Mouse (Mus musculus): ENCODE results near the gene Enox1.

The Enox1 gene

DNA sequence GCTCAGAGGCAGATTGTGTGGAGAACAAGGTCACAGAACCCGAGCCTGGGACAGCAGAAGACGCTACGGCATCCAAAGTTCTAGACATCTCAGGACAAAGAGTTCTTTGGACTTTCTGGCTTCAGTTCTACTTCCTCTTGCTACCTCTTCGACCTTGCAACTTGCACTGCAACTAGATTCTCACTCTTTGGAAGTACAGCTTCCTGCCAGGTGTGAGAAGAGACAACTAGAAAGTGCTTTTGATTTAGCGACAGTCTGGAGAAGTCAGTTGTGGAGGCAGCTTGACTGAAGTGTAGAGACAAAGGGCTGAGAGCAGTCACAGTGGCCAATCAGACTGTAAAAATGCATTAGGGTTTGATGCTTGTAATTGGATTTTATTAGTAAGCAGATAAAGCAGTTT is 256.5 kb downstream of the Enox1 start:
- no peak for TF ChIP-seq GATA4 (IDR thresholded peaks at IDR 0.05; ENCODE audit: insufficient replicate concordance, low read length)

- no peak for TF ChIP-seq GATA4 (IDR thresholded peaks at IDR 0.05; ENCODE audit: insufficient replicate concordance, low read length)
Observed at GRCm38 (mm10) chr14:77416358-77416757, 259.8 kb downstream of the Enox1 start.

DNA sequence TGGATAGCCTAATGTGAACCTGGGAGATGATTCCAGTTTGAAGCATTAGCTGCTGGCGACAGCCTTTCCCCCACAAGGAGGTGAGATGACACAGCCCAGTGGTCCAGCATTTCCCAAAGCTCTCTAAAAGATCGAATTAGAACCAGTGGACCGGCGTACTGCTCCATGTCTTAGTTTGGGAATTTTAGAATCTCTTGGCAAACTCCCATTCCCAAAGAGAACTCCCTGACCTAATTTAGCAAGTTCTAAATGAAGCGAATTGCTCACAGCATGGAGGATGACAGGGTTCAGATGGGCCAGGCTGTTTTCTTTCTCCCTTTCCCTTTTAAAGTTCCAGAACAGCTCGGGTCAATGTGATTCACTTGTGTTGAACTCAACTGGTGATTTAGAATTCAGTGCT is 264.5 kb downstream of the Enox1 start:
- TF ChIP-seq GATA4 (IDR thresholded peaks at IDR 0.05; ENCODE audit: insufficient replicate concordance, low read length) = no peak

GRCm38 (mm10) chr14:77423194-77423593 is 266.6 kb downstream of the Enox1 start:
- TF ChIP-seq GATA4 (IDR thresholded peaks at IDR 0.05; ENCODE audit: insufficient replicate concordance, low read length) = no peak

- TF ChIP-seq GATA4 (IDR thresholded peaks at IDR 0.05; ENCODE audit: insufficient replicate concordance, low read length) = no peak
Observed at GRCm38 (mm10) chr14:77439426-77439825, 282.9 kb downstream of the Enox1 start.

DNA sequence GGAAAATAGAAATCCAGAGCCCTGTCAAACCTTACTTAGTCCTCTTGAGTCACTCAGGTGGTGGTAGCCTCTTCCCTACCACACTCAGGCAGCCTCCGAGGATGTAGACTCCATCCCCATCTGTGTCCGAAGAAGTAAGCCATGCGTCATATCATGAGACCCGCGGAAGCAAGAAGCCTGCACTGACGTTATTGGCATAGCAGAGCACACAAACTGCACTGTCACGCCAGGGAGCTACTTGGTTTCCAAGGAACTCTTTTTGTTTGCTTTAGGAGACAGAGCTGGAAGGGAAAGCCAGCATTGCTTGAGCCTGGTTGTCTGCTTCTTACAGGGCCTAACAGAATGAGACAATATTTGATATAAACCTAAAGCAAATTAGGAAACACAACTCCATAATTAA is 284.2 kb downstream of the Enox1 start:
- TF ChIP-seq GATA4 (IDR thresholded peaks at IDR 0.05; ENCODE audit: insufficient replicate concordance, low read length) = no peak

- TF ChIP-seq GATA4 (IDR thresholded peaks at IDR 0.05; ENCODE audit: insufficient replicate concordance, low read length) = no peak
Observed at GRCm38 (mm10) chr14:77441541-77441940, 285.0 kb downstream of the Enox1 start.

DNA sequence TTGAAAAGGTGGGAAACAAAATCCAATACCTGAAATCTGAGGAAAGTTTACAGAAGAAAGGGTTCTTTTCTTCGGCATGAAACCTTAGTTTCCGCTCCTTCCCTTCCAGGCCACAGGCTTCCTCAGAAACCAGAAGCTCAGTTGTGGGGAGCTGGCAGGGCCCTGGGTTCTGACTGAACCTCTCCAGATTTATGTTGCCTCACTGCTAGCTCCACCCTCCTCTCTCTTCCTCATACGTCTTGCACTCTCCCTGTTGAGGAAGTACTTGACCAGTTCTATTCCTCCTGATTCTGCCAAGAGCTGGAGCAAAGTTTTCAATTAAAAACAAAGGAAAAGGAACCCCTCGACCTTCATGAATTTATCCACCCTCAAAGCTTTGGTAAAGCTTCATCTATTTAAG is 291.4 kb downstream of the Enox1 start:
- no peak for TF ChIP-seq GATA4 (IDR thresholded peaks at IDR 0.05; ENCODE audit: insufficient replicate concordance, low read length)

DNA sequence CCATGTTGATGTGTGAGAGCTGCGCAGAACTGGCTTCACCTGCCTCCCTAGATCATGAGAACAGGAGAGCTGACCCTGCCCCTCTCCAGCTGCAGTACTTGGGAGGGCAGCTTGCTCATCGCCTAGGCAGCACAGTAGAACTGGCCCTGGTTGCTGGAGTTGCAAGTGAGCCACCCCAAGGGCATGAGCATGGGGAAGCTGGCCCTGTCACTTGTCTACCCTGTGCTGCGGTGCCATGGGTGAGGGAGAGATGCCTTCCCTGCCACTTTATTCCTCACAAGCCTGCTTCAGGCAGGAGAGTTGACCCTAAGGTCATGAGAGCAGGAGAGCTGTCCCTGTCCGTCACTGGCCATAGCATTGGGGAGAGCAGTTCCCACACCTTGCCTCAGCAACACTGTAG is 295.4 kb downstream of the Enox1 start:
- TF ChIP-seq GATA4 (IDR thresholded peaks at IDR 0.05; ENCODE audit: insufficient replicate concordance, low read length) = no peak

- no peak for TF ChIP-seq GATA4 (IDR thresholded peaks at IDR 0.05; ENCODE audit: insufficient replicate concordance, low read length)
Observed at GRCm38 (mm10) chr14:77456066-77456465, 299.5 kb downstream of the Enox1 start.

DNA sequence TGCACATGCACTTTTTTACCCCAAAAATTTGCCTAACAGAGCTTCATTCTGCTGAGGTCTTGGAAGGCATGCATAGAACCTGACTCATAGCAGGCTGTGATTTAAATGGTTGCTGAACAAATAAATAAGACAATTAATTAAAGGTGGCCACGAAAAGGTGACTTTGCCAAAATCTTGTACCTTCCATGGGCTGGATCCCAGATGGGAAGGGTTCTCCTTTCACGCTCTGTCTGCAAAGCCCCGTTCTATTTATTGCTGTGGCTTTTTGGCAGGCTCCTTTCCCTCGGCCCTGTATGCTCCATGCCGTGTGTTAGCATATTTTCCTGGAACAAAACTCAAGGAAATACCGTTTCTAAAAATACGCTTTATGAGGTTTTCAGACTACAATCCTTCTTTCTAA is 300.3 kb downstream of the Enox1 start:
- TF ChIP-seq GATA4 (IDR thresholded peaks at IDR 0.05; ENCODE audit: insufficient replicate concordance, low read length) = no peak

DNA sequence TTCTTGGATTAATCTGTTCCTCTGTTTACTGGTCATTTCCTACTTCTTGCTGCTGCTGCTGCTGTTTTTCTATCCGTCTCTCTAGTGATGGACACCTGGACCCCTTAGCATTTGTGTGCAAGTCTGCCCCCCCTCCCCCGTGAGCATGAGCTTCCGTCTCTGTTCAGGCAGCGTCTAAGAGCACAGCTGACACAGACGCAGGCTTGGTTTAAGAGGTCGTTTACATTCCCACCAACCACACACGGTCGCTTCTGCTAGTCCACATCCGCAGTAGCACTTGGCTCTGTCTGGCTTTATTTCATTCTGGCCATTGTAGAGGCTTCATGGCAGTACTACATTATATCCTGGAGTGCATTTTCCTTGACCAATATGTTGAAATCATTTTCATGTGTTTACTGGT is 301.7 kb downstream of the Enox1 start:
- TF ChIP-seq GATA4 (IDR thresholded peaks at IDR 0.05; ENCODE audit: insufficient replicate concordance, low read length) = no peak

GRCm38 (mm10) chr14:77463919-77464318 is 307.4 kb downstream of the Enox1 start:
- no peak for TF ChIP-seq GATA4 (IDR thresholded peaks at IDR 0.05; ENCODE audit: insufficient replicate concordance, low read length)

DNA sequence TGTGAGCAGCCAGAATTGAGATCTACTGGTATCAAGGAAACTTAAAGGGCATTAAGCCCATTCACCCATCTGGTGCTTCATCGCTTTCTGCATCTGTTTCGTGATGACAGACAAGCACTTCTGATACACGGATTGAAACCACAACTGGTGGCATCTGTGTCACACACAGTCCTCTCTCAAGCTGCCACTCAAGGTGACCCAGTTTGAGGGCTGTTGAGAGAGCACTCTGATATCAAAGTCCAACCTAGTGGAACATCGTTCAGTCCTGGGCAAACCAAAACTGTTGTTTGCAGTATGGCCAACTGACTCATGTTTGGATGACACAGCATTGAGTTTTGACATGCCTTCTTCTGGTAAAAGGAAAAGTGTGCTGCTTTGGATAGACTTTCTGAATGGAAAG is 308.2 kb downstream of the Enox1 start:
- TF ChIP-seq GATA4 (IDR thresholded peaks at IDR 0.05; ENCODE audit: insufficient replicate concordance, low read length) = no peak

DNA sequence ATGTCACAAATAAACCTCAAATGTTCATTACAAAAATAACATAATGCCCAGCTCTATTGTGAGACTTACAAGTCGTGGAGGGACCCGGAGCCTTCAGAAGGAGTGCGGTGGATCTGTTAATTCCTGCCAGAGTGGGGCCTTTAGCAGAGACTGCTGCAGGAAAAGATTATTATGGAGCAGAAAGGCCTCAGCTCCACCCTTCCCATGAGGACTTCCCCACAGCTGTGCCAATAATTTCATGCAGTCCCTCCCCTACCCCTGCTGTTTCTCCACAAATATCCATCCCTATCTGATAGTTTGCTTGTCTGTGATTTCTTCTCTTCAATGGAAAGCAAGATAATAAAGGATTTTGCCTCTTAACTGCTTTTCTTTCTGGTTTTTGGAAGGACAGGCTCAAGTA is 314.0 kb downstream of the Enox1 start:
- TF ChIP-seq GATA4 (IDR thresholded peaks at IDR 0.05; ENCODE audit: insufficient replicate concordance, low read length) = no peak

- TF ChIP-seq GATA4 (IDR thresholded peaks at IDR 0.05; ENCODE audit: insufficient replicate concordance, low read length) = no peak
Observed at GRCm38 (mm10) chr14:77473501-77473900, 316.9 kb downstream of the Enox1 start.

GRCm38 (mm10) chr14:77474026-77474425 is 317.5 kb downstream of the Enox1 start:
- no peak for TF ChIP-seq GATA4 (IDR thresholded peaks at IDR 0.05; ENCODE audit: insufficient replicate concordance, low read length)
